Comparison of ENCODE assay signal across 9 mouse cellular contexts in genomic region chr1:39685841-39686240, GRCm38 (mm10). TPM values are rescaled to one million over a fixed set of nuclear protein-coding genes. Genes with fewer than 3 reads are reported as not detected.
DNase-seq lines count a peak whose midpoint lies in the region; ATAC-seq lines count a peak whose summit lies in the region.
"Had no signal": no experiment of that assay in that cellular context is flagged by ENCODE, and none has a peak within 500 bp of the region (broad histone marks: within the 10 kb centered on the region; RNA-seq: fewer than 3 reads in every experiment).

No protein-coding gene starts in this region.

- peak; percentile 72 for DNase-seq in R1 (ENCODE audit: low read depth, low spot score)
- peak; percentile 56 to 76 for DNase-seq in cerebellum, adult 18-20 months
- DNase-seq in layer of hippocampus, adult 9-10 months (ENCODE audit: low spot score), result peak; percentile 74
- peak; percentile 86 for DNase-seq in lung, postnatal 25 days (ENCODE audit: low spot score)
- DNase-seq in right cerebral cortex, postnatal 14 days, result peak; percentile 82

- no peak overlapping the region for H3K4me3 ChIP-seq in hindbrain, embryonic 12.5 days

- no peak overlapping the region for H3K9ac ChIP-seq in hindbrain, embryonic 12.5 days

- peaks cover 3% of the 10 kb centered on the region; the same call in 1 of the 2 replicates for H3K4me1 ChIP-seq in hindbrain, embryonic 12.5 days

- H3K27me3 ChIP-seq in hindbrain, embryonic 12.5 days, result no peaks in the 10 kb centered on the region

- ATAC-seq in frontal cortex, adult (ENCODE audit: low TSS enrichment), result peak; percentile 98
- ATAC-seq in hindbrain, embryonic 12.5 days (ENCODE audit: low FRiP score), result peak; percentile 73
- no peak for ATAC-seq in monocyte, adult 5-6 weeks (replicated peaks; ENCODE audit: insufficient number of reproducible peaks, low FRiP score, low TSS enrichment, poor library complexity, severe bottlenecking)

- H3K36me3 ChIP-seq in hindbrain, embryonic 12.5 days, result no peaks in the 10 kb centered on the region

- 0% methylated on average over 1 of the region's 1 CpGs for WGBS in hindbrain, embryonic 12.5 days

- H3K9me3 ChIP-seq in hindbrain, embryonic 12.5 days (replicated peaks), result no peaks in the 10 kb centered on the region

- no peak overlapping the region for H3K27ac ChIP-seq in hindbrain, embryonic 12.5 days

- no peak overlapping the region for H3K4me2 ChIP-seq in hindbrain, embryonic 12.5 days (replicated peaks)

RNA-seq across cellular contexts. Expression of gene Creg2, which starts 34.6 kb away (rescaled TPM):
- polyA plus RNA-seq in hindbrain, embryonic 12.5 days (2016; fragmentation: Nextera tagmentation; extraction: Ambion mirVana), result 2.0 and 2.3 TPM in 2 replicates
- 0.19 to 0.38 TPM in 2 of 3 replicates, not detected in the other for total RNA-seq in monocyte, adult 5-6 weeks (2017)
- polyA plus RNA-seq: liver, embryonic 16.5 days had no signal

RNA-seq across cellular contexts. Expression of gene Rfx8, which starts 35.0 kb away (rescaled TPM):
- polyA plus RNA-seq in hindbrain, embryonic 12.5 days (2016; fragmentation: Nextera tagmentation; extraction: Ambion mirVana), result 0.63 and 0.93 TPM in 2 replicates
- 0.67 TPM in 1 of 3 replicates, not detected in the others for total RNA-seq in monocyte, adult 5-6 weeks (2017)
